Mouse (Mus musculus): ENCODE results near the gene Frs3. TPM values are rescaled to one million over a fixed set of nuclear protein-coding genes. Genes with fewer than 3 reads are reported as not detected.

Gene Frs3
- polyA plus RNA-seq, 1 experiment from 2014 or later = 4.6 TPM

DNA sequence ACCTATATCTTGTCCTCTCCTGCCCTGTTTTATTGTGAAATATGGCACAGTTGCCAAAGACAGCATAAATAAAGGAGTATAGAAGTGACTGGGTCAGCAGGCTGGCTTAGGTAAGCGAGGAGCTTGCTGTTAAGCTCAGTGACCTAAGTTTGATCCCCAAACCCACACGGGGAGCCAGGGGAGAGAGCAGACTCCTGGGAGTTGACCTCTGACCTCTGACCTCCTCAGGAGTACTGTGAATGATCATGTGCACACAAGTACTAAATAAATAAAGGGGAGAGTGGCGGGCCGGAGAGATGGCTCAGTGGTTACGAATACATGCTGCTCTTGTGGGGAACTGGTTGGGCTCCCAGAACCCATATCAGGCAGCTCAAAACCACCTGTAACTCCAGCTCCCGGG is 61.3 kb downstream of the Frs3 start:
- H3K36me3 ChIP-seq = peaks cover 18% of the 10 kb centered on the region
- H3K27me3 ChIP-seq (replicated peaks) = no peaks in the 10 kb centered on the region
- H3K9ac ChIP-seq = no peak overlapping the region
- WGBS = 73% methylated on average over 6 of the region's 6 CpGs
- H3K27ac ChIP-seq (ENCODE audit: poor library complexity, severe bottlenecking) = no peak overlapping the region
- no peak overlapping the region for H3K4me2 ChIP-seq
- H3K4me3 ChIP-seq = no peak overlapping the region
- H3K9me3 ChIP-seq (replicated peaks) = peaks cover 5% of the 10 kb centered on the region; the same call in 1 of the 2 replicates
- peaks cover 41% of the 10 kb centered on the region for H3K4me1 ChIP-seq (replicated peaks)
- ATAC-seq (ENCODE audit: insufficient number of reproducible peaks, low FRiP score) = no peak

DNA sequence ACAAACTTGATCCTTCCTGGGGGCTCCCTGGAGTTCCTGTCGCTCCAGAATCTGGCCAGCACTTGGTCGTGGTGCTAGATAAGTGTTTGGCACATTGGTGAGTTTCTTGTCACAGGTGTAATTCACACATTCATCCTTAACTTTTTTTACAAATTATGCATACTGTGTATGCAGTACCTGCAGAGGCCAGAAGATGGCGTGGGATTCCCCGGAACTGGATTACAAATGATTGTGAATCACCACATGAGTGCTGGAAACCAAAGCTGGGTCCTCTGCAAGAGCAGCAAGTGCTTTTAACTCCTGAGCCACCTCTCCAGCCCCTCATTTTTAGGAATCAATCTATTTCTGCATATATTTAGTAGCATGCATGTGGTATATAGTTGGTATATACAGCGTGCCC is 63.0 kb downstream of the Frs3 start:
- H3K9ac ChIP-seq = no peak overlapping the region
- H3K4me3 ChIP-seq = no peak overlapping the region
- H3K27me3 ChIP-seq (replicated peaks) = no peaks in the 10 kb centered on the region
- no peak overlapping the region for H3K4me2 ChIP-seq
- H3K9me3 ChIP-seq (replicated peaks) = peaks cover 5% of the 10 kb centered on the region; the same call in 1 of the 2 replicates
- peaks cover 18% of the 10 kb centered on the region for H3K36me3 ChIP-seq
- no peak for ATAC-seq (ENCODE audit: insufficient number of reproducible peaks, low FRiP score)
- no peak overlapping the region for H3K27ac ChIP-seq (ENCODE audit: poor library complexity, severe bottlenecking)
- 75% methylated on average over 5 of the region's 5 CpGs for WGBS
- peaks cover 50% of the 10 kb centered on the region for H3K4me1 ChIP-seq (replicated peaks)

DNA sequence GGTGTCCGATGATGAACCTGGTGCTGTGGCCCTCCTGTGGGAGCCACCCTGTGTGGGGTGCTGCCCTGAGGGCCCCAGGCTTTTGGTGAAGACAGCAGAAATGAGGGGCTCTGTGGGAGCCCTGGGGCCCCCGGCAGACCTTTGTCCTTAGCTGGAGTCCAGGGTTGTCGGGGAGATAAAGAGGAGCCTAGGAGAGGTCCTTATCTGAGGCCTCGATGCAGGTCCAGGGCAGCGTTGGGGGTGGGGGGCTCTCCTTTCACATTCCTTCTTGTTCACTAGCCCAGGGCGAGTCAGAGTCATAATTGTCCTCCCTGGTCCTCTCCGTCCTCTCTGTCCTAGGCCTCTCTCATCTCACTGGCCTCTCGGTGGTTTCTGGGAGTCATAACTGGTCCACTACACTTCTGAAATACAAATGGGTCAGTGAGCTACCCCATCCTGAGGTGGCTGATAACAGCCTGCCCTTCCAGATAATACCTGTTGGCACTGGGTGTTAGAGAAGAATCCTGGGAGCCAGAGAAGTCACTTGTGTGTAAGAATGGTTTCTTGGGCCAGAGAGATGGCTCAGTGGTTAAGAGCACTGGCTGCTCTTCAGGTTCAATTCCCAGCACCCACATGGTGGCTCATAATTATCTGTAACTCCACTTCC is 64.4 kb downstream of the Frs3 start:
- Histone ChIP-seq H3K4me1 (replicated peaks) (peaks cover 53% of the 10 kb centered on the region), H3K4me3 (no peak overlapping the region), H3K27me3 (replicated peaks) (no peaks in the 10 kb centered on the region), H3K4me2 (peak overlapping the region; percentile 32; the same call in 1 of the 2 replicates), H3K9ac (peak overlapping the region; percentile 47; the same call in 1 of the 2 replicates), H3K9me3 (replicated peaks) (peaks cover 5% of the 10 kb centered on the region; the same call in 1 of the 2 replicates), H3K27ac (ENCODE audit: poor library complexity, severe bottlenecking) (peak overlapping the region; percentile 36; the same call in 1 of the 2 replicates), H3K36me3 (peaks cover 15% of the 10 kb centered on the region)
- WGBS = 22% methylated on average over 8 of the region's 8 CpGs
- no peak for ATAC-seq (ENCODE audit: insufficient number of reproducible peaks, low FRiP score)

Other genes with a start within 250 kb of the Frs3 start
- gene Taf8, start 186.7 kb upstream of the Frs3 start, polyA plus RNA-seq (2016; fragmentation: Nextera tagmentation; extraction: Ambion mirVana) = 21.1 and 22.1 TPM in 2 replicates
- gene Ccnd3, start 184.0 kb upstream of the Frs3 start, polyA plus RNA-seq (2016; fragmentation: Nextera tagmentation; extraction: Ambion mirVana) = 533 and 538 TPM in 2 replicates
- 24.7 and 27.8 TPM in 2 replicates for gene Bysl, start 77.5 kb upstream of the Frs3 start, polyA plus RNA-seq (2016; fragmentation: Nextera tagmentation; extraction: Ambion mirVana)
- 27.8 and 30.0 TPM in 2 replicates for gene Med20, start 77.4 kb upstream of the Frs3 start, polyA plus RNA-seq (2016; fragmentation: Nextera tagmentation; extraction: Ambion mirVana)
- gene Gm20517, start 77.4 kb upstream of the Frs3 start, polyA plus RNA-seq (2016; fragmentation: Nextera tagmentation; extraction: Ambion mirVana) = 1.3 and 2.7 TPM in 2 replicates
- gene Usp49, start 58.3 kb upstream of the Frs3 start, polyA plus RNA-seq (2016; fragmentation: Nextera tagmentation; extraction: Ambion mirVana) = 3.5 and 4.8 TPM in 2 replicates
- 352 and 355 TPM in 2 replicates for gene Tomm6, start 644 bp upstream of the Frs3 start, polyA plus RNA-seq (2016; fragmentation: Nextera tagmentation; extraction: Ambion mirVana)
- gene Gm21981, start 5.4 kb downstream of the Frs3 start, polyA plus RNA-seq (2016; fragmentation: Nextera tagmentation; extraction: Ambion mirVana) = 0.15 and 0.19 TPM in 2 replicates
- gene Prickle4, start 5.7 kb downstream of the Frs3 start, polyA plus RNA-seq (2016; fragmentation: Nextera tagmentation; extraction: Ambion mirVana) = 0.56 TPM in 1 of 2 replicates, not detected in the other
- gene Pgc, start 37.8 kb downstream of the Frs3 start, polyA plus RNA-seq (2016; fragmentation: Nextera tagmentation; extraction: Ambion mirVana) = not detected in 2 replicates
- gene Tfeb, start 48.0 kb downstream of the Frs3 start, polyA plus RNA-seq (2016; fragmentation: Nextera tagmentation; extraction: Ambion mirVana) = 22.7 and 24.5 TPM in 2 replicates
- gene Mdfi, start 145.7 kb downstream of the Frs3 start, polyA plus RNA-seq (2016; fragmentation: Nextera tagmentation; extraction: Ambion mirVana) = 11.1 and 11.2 TPM in 2 replicates
- gene Foxp4, start 235.6 kb downstream of the Frs3 start, polyA plus RNA-seq (2016; fragmentation: Nextera tagmentation; extraction: Ambion mirVana) = 20.7 and 22.5 TPM in 2 replicates